Comparison of ENCODE assay signal across 9 mouse cellular contexts in genomic region chr11:117782705-117783034, GRCm38 (mm10). TPM values are rescaled to one million over a fixed set of nuclear protein-coding genes. Genes with fewer than 3 reads are reported as not detected.
DNase-seq lines count a peak whose midpoint lies in the region; ATAC-seq lines count a peak whose summit lies in the region.
"Had no signal": no experiment of that assay in that cellular context is flagged by ENCODE, and none has a peak within 500 bp of the region (broad histone marks: within the 10 kb centered on the region; RNA-seq: fewer than 3 reads in every experiment).

No protein-coding gene starts in this region.

- H3K4me1 ChIP-seq in erythroblast, embryonic 14.5 days (ENCODE audit: control insufficient read depth): peaks cover 83% of the 10 kb centered on the region
- peaks cover 29% of the 10 kb centered on the region for H3K4me1 ChIP-seq in neural tube, embryonic 11.5 days (ENCODE audit: control insufficient read depth, insufficient read depth, low read length)
- peaks cover 44% of the 10 kb centered on the region for H3K4me1 ChIP-seq in liver, embryonic 11.5 days (replicated peaks; ENCODE audit: control insufficient read depth, insufficient read depth, low read length)

- peak overlapping the region; percentile 50 for H3K4me2 ChIP-seq in neural tube, embryonic 11.5 days (ENCODE audit: low read depth)
- peak overlapping the region; percentile 100 for H3K4me2 ChIP-seq in liver, embryonic 11.5 days

- ATAC-seq in erythroblast, adult 5-6 weeks (replicated peaks; ENCODE audit: low FRiP score, poor library complexity, severe bottlenecking): no peak
- no peak for ATAC-seq in neural tube, embryonic 11.5 days (ENCODE audit: insufficient read depth, low FRiP score, low TSS enrichment)
- ATAC-seq in liver, embryonic 11.5 days (replicated peaks; ENCODE audit: low FRiP score): no peak
- ATAC-seq in frontal cortex, adult (ENCODE audit: low TSS enrichment): no peak

- peak overlapping the region; percentile 54 for H3K9ac ChIP-seq in neural tube, embryonic 11.5 days (ENCODE audit: low read length)
- peak overlapping the region; percentile 95 for H3K9ac ChIP-seq in liver, embryonic 11.5 days (ENCODE audit: low read depth, low read length)

- H3K9me3 ChIP-seq in erythroblast, embryonic 14.5 days (ENCODE audit: control insufficient read depth, low read length): no peaks in the 10 kb centered on the region
- no peaks in the 10 kb centered on the region for H3K9me3 ChIP-seq in neural tube, embryonic 11.5 days (ENCODE audit: control insufficient read depth, low read length)
- H3K9me3 ChIP-seq in liver, embryonic 11.5 days (ENCODE audit: control insufficient read depth, low read length): no peaks in the 10 kb centered on the region

- H3K27me3 ChIP-seq in erythroblast, embryonic 14.5 days (ENCODE audit: control insufficient read depth): no peaks in the 10 kb centered on the region; the same call in 1 of the 2 replicates
- peaks cover 15% of the 10 kb centered on the region for H3K27me3 ChIP-seq in neural tube, embryonic 11.5 days (ENCODE audit: control insufficient read depth, insufficient read depth, low read length)
- H3K27me3 ChIP-seq in liver, embryonic 11.5 days (replicated peaks; ENCODE audit: control insufficient read depth, insufficient read depth, low read length): peaks cover 2% of the 10 kb centered on the region; the same call in 1 of the 2 replicates

- no peak overlapping the region for H3K27ac ChIP-seq in neural tube, embryonic 11.5 days (ENCODE audit: low read depth, low read length)
- peak overlapping the region; percentile 99 for H3K27ac ChIP-seq in liver, embryonic 11.5 days (ENCODE audit: low read depth, low read length)

- peaks cover 70% of the 10 kb centered on the region for H3K36me3 ChIP-seq in erythroblast, embryonic 14.5 days (ENCODE audit: control insufficient read depth)
- no peaks in the 10 kb centered on the region for H3K36me3 ChIP-seq in neural tube, embryonic 11.5 days (ENCODE audit: control insufficient read depth, insufficient read depth, low read length)
- H3K36me3 ChIP-seq in liver, embryonic 11.5 days (ENCODE audit: control insufficient read depth, insufficient read depth, low read length): peaks cover 8% of the 10 kb centered on the region

- no peak for DNase-seq in neural tube, embryonic 11.5 days (ENCODE audit: low spot score)
- no peak for DNase-seq in neural tube, embryonic 10.5 days (ENCODE audit: extremely low spot score, low spot score)
- no peak for DNase-seq in liver, embryonic 11.5 days (ENCODE audit: low spot score)
- no peak for DNase-seq in adrenal gland, postnatal 4 days (ENCODE audit: low spot score in 2 of 2)
- no peak for DNase-seq in cerebellum, postnatal 10 days

- H3K4me3 ChIP-seq in erythroblast, embryonic 14.5 days (replicated peaks): peak overlapping the region; percentile 79
- peak overlapping the region; percentile 29 for H3K4me3 ChIP-seq in neural tube, embryonic 11.5 days (ENCODE audit: low read depth, low read length)
- H3K4me3 ChIP-seq in liver, embryonic 11.5 days (ENCODE audit: low read depth, low read length): peak overlapping the region; percentile 66

- WGBS in neural tube, embryonic 11.5 days: 50% methylated on average over 9 of the region's 9 CpGs
- WGBS in liver, embryonic 11.5 days: 30% methylated on average over 9 of the region's 9 CpGs

RNA-seq across cellular contexts. Expression of gene Tmc6, which starts 0.7 kb away (rescaled TPM):
- polyA plus RNA-seq in erythroblast, embryonic 14.5 days (2012): 61.5 and 62.4 TPM in 2 replicates
- total RNA-seq in erythroblast, adult 5-6 weeks (2015; ENCODE audit: low replicate concordance): 199 and 257 TPM in 2 replicates
- total RNA-seq in erythroblast, adult 5-6 weeks (2017; ENCODE audit: low replicate concordance): 83.1 and 204 TPM in 2 replicates
- polyA plus RNA-seq in neural tube, embryonic 11.5 days (2014; fragmentation: Nextera tagmentation; extraction: Ambion mirVana): 14.1 and 14.3 TPM in 2 replicates
- polyA plus RNA-seq in liver, embryonic 11.5 days (2014; fragmentation: Nextera tagmentation; extraction: Ambion mirVana): 61.2 and 62.1 TPM in 2 replicates
- total RNA-seq in adrenal gland, postnatal 4 days (2021): 10 to 100 TPM; 49.7 to 55.0 TPM

RNA-seq across cellular contexts. Expression of gene Tmc8, which starts 0.8 kb away (rescaled TPM):
- polyA plus RNA-seq in erythroblast, embryonic 14.5 days (2012): 39.5 and 54.7 TPM in 2 replicates
- total RNA-seq in erythroblast, adult 5-6 weeks (2015; ENCODE audit: low replicate concordance): 19.8 and 30.7 TPM in 2 replicates
- 30.9 and 33.7 TPM in 2 replicates for total RNA-seq in erythroblast, adult 5-6 weeks (2017; ENCODE audit: low replicate concordance)
- polyA plus RNA-seq in neural tube, embryonic 11.5 days (2014; fragmentation: Nextera tagmentation; extraction: Ambion mirVana): 1.0 and 1.8 TPM in 2 replicates
- 18.6 and 18.8 TPM in 2 replicates for polyA plus RNA-seq in liver, embryonic 11.5 days (2014; fragmentation: Nextera tagmentation; extraction: Ambion mirVana)
- 1 to 10 TPM; 7.1 to 7.6 TPM for total RNA-seq in adrenal gland, postnatal 4 days (2021)

RNA-seq across cellular contexts. Expression of gene 6030468B19Rik, which starts 14.8 kb away (rescaled TPM):
- polyA plus RNA-seq in erythroblast, embryonic 14.5 days (2012): 202 and 213 TPM in 2 replicates
- 12.7 and 28.6 TPM in 2 replicates for total RNA-seq in erythroblast, adult 5-6 weeks (2015; ENCODE audit: low replicate concordance)
- 10.6 and 16.1 TPM in 2 replicates for total RNA-seq in erythroblast, adult 5-6 weeks (2017; ENCODE audit: low replicate concordance)
- polyA plus RNA-seq in neural tube, embryonic 11.5 days (2014; fragmentation: Nextera tagmentation; extraction: Ambion mirVana): 0.65 and 0.91 TPM in 2 replicates
- 49.3 and 54.3 TPM in 2 replicates for polyA plus RNA-seq in liver, embryonic 11.5 days (2014; fragmentation: Nextera tagmentation; extraction: Ambion mirVana)
- total RNA-seq in adrenal gland, postnatal 4 days (2021): 1 to 10 TPM in 1 of 2 experiments, under 1 TPM in 1; 0.87 to 1.7 TPM
- polyA plus RNA-seq: gonadal fat pad, adult 2 months had no signal

RNA-seq across cellular contexts. Expression of gene Gm20708, which starts 26.8 kb away (rescaled TPM):
- 0.16 TPM in 2 replicates for polyA plus RNA-seq in erythroblast, embryonic 14.5 days (2012)
- 62.3 and 66.5 TPM in 2 replicates for total RNA-seq in erythroblast, adult 5-6 weeks (2015; ENCODE audit: low replicate concordance)
- 31.9 and 39.7 TPM in 2 replicates for total RNA-seq in erythroblast, adult 5-6 weeks (2017; ENCODE audit: low replicate concordance)
- 0.64 TPM in 1 of 2 replicates, not detected in the other for polyA plus RNA-seq in neural tube, embryonic 11.5 days (2014; fragmentation: Nextera tagmentation; extraction: Ambion mirVana)
- 0.21 and 0.80 TPM in 2 replicates for polyA plus RNA-seq in liver, embryonic 11.5 days (2014; fragmentation: Nextera tagmentation; extraction: Ambion mirVana)
- 1 to 10 TPM; 2.1 to 3.0 TPM for total RNA-seq in adrenal gland, postnatal 4 days (2021)

RNA-seq across cellular contexts. Expression of gene Syngr2, which starts 26.8 kb away (rescaled TPM):
- polyA plus RNA-seq in erythroblast, embryonic 14.5 days (2012): 7.2 and 10.2 TPM in 2 replicates
- 52.9 and 77.2 TPM in 2 replicates for total RNA-seq in erythroblast, adult 5-6 weeks (2015; ENCODE audit: low replicate concordance)
- total RNA-seq in erythroblast, adult 5-6 weeks (2017; ENCODE audit: low replicate concordance): 32.5 and 46.5 TPM in 2 replicates
- polyA plus RNA-seq in neural tube, embryonic 11.5 days (2014; fragmentation: Nextera tagmentation; extraction: Ambion mirVana): 29.9 and 30.3 TPM in 2 replicates
- 92.1 and 99.4 TPM in 2 replicates for polyA plus RNA-seq in liver, embryonic 11.5 days (2014; fragmentation: Nextera tagmentation; extraction: Ambion mirVana)
- 10 to 100 TPM; 81.3 to 86.8 TPM for total RNA-seq in adrenal gland, postnatal 4 days (2021)

Comparison
In these comparisons a context has a peak if more than half of its experiments do, and no peak if none do; other contexts are left out.
1. H3K4me3 ChIP-seq: peak in every context shown above with its lines; median percentile 79 in erythroblast, embryonic 14.5 days; 66 in liver, embryonic 11.5 days; 29 in neural tube, embryonic 11.5 days.
2. RNA of gene 6030468B19Rik, which starts 14.8 kb away (polyA plus RNA-seq): 202 to 213 TPM in erythroblast, embryonic 14.5 days and 49.3 to 54.3 TPM in liver, embryonic 11.5 days; 0.65 to 0.91 TPM in neural tube, embryonic 11.5 days; every median in the first group is over 10 times any median in the second.